Mouse (Mus musculus) intestine, embryonic 14.5 days (tissue): ENCODE measurements around the gene BC028528. TPM values are rescaled to one million over a fixed set of nuclear protein-coding genes. Genes with fewer than 3 reads are reported as not detected.
A peak's percentile ranks its signal among the peaks of the same experiment; 100 is the strongest.
"Not testable (repeated sequence)": the region's sequence is repeated elsewhere in the genome, so short reads cannot be mapped to it uniquely, and the experiment has no call there.

Experiments
- ATAC-seq: fragments of 200-750 bp; cut with Nextera tagmentation; replicated peaks from 2 replicates; pipeline ENCODE4 v1.8.0; 2017; ENCODE audit warnings: low read depth, moderate number of reproducible peaks, moderate TSS enrichment, moderate library complexity; ENCODE audit not compliant: low FRiP score, low TSS enrichment
- DNase-seq: peaks from one replicate; pipeline ENCODE4 v3.0.0-alpha.2; 2018; ENCODE audit warnings: low spot score
- H3K27ac ChIP-seq: fragments of 300-500 bp; sonication (generic); 2 replicates; pipeline ENCODE4 v1.5.1; 2014; ENCODE audit warnings: low read depth, mild to moderate bottlenecking, control low read depth
- H3K27me3 ChIP-seq: fragments of 300-500 bp; sonication (generic); replicated peaks from 2 replicates; pipeline ENCODE4 v1.6.1; 2014; ENCODE audit warnings: low read length, control low read depth; ENCODE audit not compliant: control insufficient read depth, insufficient read depth
- H3K36me3 ChIP-seq: fragments of 300-500 bp; sonication (generic); 2 replicates; pipeline ENCODE4 v1.6.1; 2014; ENCODE audit warnings: low read length, control low read depth; ENCODE audit not compliant: control insufficient read depth, insufficient read depth
- H3K4me1 ChIP-seq: fragments of 300-500 bp; sonication (generic); replicated peaks from 2 replicates; pipeline ENCODE4 v1.6.1; 2014; ENCODE audit warnings: low read length, control low read depth, mixed read lengths; ENCODE audit not compliant: control insufficient read depth, insufficient read depth
- H3K4me2 ChIP-seq: fragments of 300-500 bp; sonication (generic); 2 replicates; pipeline ENCODE4 v1.6.1; 2014; ENCODE audit warnings: low read length
- H3K4me3 ChIP-seq: fragments of 300-500 bp; sonication (generic); 2 replicates; pipeline ENCODE4 v1.5.1; 2014; ENCODE audit warnings: low read depth, low read length, control low read depth, mixed read lengths
- H3K9ac ChIP-seq: fragments of 300-500 bp; sonication (generic); 2 replicates; pipeline ENCODE4 v1.6.1; 2014; ENCODE audit warnings: mild to moderate bottlenecking, low read length
- H3K9me3 ChIP-seq: fragments of 300-500 bp; sonication (generic); 2 replicates; pipeline ENCODE4 v1.6.1; 2016; ENCODE audit warnings: low read length, control low read depth; ENCODE audit not compliant: control insufficient read depth
- WGBS: fragments of 180-500 bp; shearing (Covaris S2); extraction: QIAGEN DNeasy Blood & Tissue Kit; methylation state at CpG from one replicate; pipeline ENCODE4 v1.1.7; 2014; 5-methylcytosine and 5-hydroxymethylcytosine counted together
- polyA plus RNA-seq: library from polyadenylated mRNA; unstranded; fragments of >200 nt; fragmentation: Nextera tagmentation; extraction: Ambion mirVana; gene quantifications from 2 replicates; pipeline ENCODE4 v1.2.1, GENCODE M21; 2014

Gene BC028528
- polyA plus RNA-seq, 1 experiment from 2014 or later: 20.8 TPM

GRCm38 (mm10) chr3:95860323-95860722 lies 31.5 kb downstream of the BC028528 start:
- Histone ChIP-seq H3K4me3 (no peak overlapping the region), H3K9ac (no peak overlapping the region), H3K36me3 (peaks cover 21% of the 10 kb centered on the region), H3K4me2 (no peak overlapping the region), H3K4me1 (no peaks in the 10 kb centered on the region), H3K9me3 (no peaks in the 10 kb centered on the region), H3K27me3 (no peaks in the 10 kb centered on the region), H3K27ac (no peak overlapping the region)
- 72% methylated on average over 3 of the region's 3 CpGs for whole genome bisulfite sequencing
- ATAC-seq (no peak), DNase-seq (no peak)

GRCm38 (mm10) chr3:95858278-95858677 lies 33.5 kb downstream of the BC028528 start:
- not testable (repeated sequence) for DNase-seq, H3K27ac ChIP-seq, H3K9ac ChIP-seq, H3K4me2 ChIP-seq, H3K9me3 ChIP-seq, H3K27me3 ChIP-seq, ATAC-seq, H3K4me3 ChIP-seq, H3K4me1 ChIP-seq
- WGBS: 81% methylated on average over 3 of the region's 3 CpGs
- H3K36me3 ChIP-seq: peaks cover 15% of the 10 kb centered on the region

GRCm38 (mm10) chr3:95857050-95857449 lies 34.8 kb downstream of the BC028528 start:
- 79% methylated on average over 1 of the region's 1 CpGs for WGBS
- H3K9me3 ChIP-seq, H3K9ac ChIP-seq, H3K27ac ChIP-seq, DNase-seq, ATAC-seq, H3K27me3 ChIP-seq, H3K4me3 ChIP-seq, H3K4me1 ChIP-seq, H3K4me2 ChIP-seq: not testable (repeated sequence)
- H3K36me3 ChIP-seq: peaks cover 20% of the 10 kb centered on the region

GRCm38 (mm10) chr3:95856115-95856514 lies 35.7 kb downstream of the BC028528 start:
- WGBS: 24% methylated on average over 7 of the region's 7 CpGs
- Histone ChIP-seq H3K27ac (peak overlapping the region; percentile 57), H3K4me1 (peaks cover 5% of the 10 kb centered on the region; the same call in 1 of the 2 replicates), H3K4me3 (peak overlapping the region; percentile 88), H3K9me3 (no peaks in the 10 kb centered on the region), H3K4me2 (peak overlapping the region; percentile 62), H3K9ac (peak overlapping the region; percentile 79), H3K36me3 (peaks cover 26% of the 10 kb centered on the region), H3K27me3 (no peaks in the 10 kb centered on the region)
- DNase-seq: no peak
- peak; percentile 34; the same call in 1 of the 2 replicates for ATAC-seq

- H3K9me3 ChIP-seq: no peaks in the 10 kb centered on the region
- H3K27me3 ChIP-seq: no peaks in the 10 kb centered on the region
- under 1% methylated on average over 56 of the region's 56 CpGs for WGBS
- peak within 1 kb of the TSS; percentile 57 for H3K27ac ChIP-seq
- H3K4me1 ChIP-seq: peaks cover 5% of the 10 kb centered on the region; the same call in 1 of the 2 replicates
- DNase-seq (peak; percentile 95), ATAC-seq (peak; percentile 97)
- H3K4me2 ChIP-seq: peak within 1 kb of the TSS; percentile 62
- H3K9ac ChIP-seq: peak within 1 kb of the TSS; percentile 79
- H3K36me3 ChIP-seq: peaks cover 32% of the 10 kb centered on the region
- H3K4me3 ChIP-seq: peak within 1 kb of the TSS; percentile 88
These were observed 36.2 kb downstream of the BC028528 start, which contains the start of gene Prpf3 for GRCm38 (mm10) chr3:95855502-95856089. Gene Prpf3, minus strand, starts transcription at chr3:95855885.

- H3K36me3 ChIP-seq: peaks cover 74% of the 10 kb centered on the region
These were observed 40.5 kb downstream of the BC028528 start for GRCm38 (mm10) chr3:95851317-95851716.

GRCm38 (mm10) chr3:95850611-95851010 lies 41.2 kb downstream of the BC028528 start:
- peaks cover 5% of the 10 kb centered on the region; the same call in 1 of the 2 replicates for H3K4me1 ChIP-seq
- DNase-seq: no peak
- H3K9me3 ChIP-seq: no peaks in the 10 kb centered on the region
- H3K27ac ChIP-seq: no peak overlapping the region
- WGBS: 86% methylated on average over 4 of the region's 4 CpGs
- no peak for ATAC-seq
- H3K36me3 ChIP-seq: peaks cover 81% of the 10 kb centered on the region
- H3K4me2 ChIP-seq: no peak overlapping the region
- no peaks in the 10 kb centered on the region for H3K27me3 ChIP-seq
- H3K9ac ChIP-seq: no peak overlapping the region
- H3K4me3 ChIP-seq: no peak overlapping the region

More at GRCm38 (mm10) chr3:95851317-95851716, 40.5 kb downstream of the BC028528 start:
- H3K9me3 ChIP-seq: no peaks in the 10 kb centered on the region
- H3K4me2 ChIP-seq: no peak overlapping the region
- ATAC-seq (no peak), DNase-seq (no peak)
- H3K27ac ChIP-seq: no peak overlapping the region
- H3K4me3 ChIP-seq: no peak overlapping the region
- no peaks in the 10 kb centered on the region for H3K27me3 ChIP-seq
- H3K4me1 ChIP-seq: peaks cover 5% of the 10 kb centered on the region; the same call in 1 of the 2 replicates
- no peak overlapping the region for H3K9ac ChIP-seq
- 93% methylated on average over 8 of the region's 8 CpGs for WGBS

GRCm38 (mm10) chr3:95842503-95843214 lies 49.1 kb downstream of the BC028528 start:
- H3K4me2 ChIP-seq: no peak overlapping the region
- no peak overlapping the region for H3K4me3 ChIP-seq
- no peak overlapping the region for H3K27ac ChIP-seq
- H3K9me3 ChIP-seq: no peaks in the 10 kb centered on the region
- ATAC-seq (no peak), DNase-seq (no peak)
- no peaks in the 10 kb centered on the region for H3K4me1 ChIP-seq
- 88% methylated on average over 3 of the region's 3 CpGs for WGBS
- H3K9ac ChIP-seq: no peak overlapping the region
- H3K27me3 ChIP-seq: no peaks in the 10 kb centered on the region
- peaks cover 92% of the 10 kb centered on the region for H3K36me3 ChIP-seq
